Mouse (Mus musculus) embryonic stem cell, embryonic (primary cell): Measurements from ENCODE around the gene Rpl29.

ENCODE experiments used
- CTCF ChIA-PET, 4 experiments: fragments of 300-600 bp in 2 of 4; fragments of 350-600 bp in 2 of 4; sonication (Branson Sonifier 250); formaldehyde crosslinking; loops; one replicate each; lab custom pipeline; 2022; ENCODE audit warnings: inconsistent platforms in 2 of 4; lab: Charles Lee
- POLR2A ChIA-PET, 4 experiments: fragments of 300-600 bp in 2 of 4; fragments of 350-600 bp in 2 of 4; sonication (Branson Sonifier 250); formaldehyde crosslinking; loops; one replicate each; lab custom pipeline; 2022; ENCODE audit warnings: antibody characterized with exemption in 4 of 4, inconsistent platforms in 1 of 4; lab: Charles Lee

The Rpl29 gene

DNA sequence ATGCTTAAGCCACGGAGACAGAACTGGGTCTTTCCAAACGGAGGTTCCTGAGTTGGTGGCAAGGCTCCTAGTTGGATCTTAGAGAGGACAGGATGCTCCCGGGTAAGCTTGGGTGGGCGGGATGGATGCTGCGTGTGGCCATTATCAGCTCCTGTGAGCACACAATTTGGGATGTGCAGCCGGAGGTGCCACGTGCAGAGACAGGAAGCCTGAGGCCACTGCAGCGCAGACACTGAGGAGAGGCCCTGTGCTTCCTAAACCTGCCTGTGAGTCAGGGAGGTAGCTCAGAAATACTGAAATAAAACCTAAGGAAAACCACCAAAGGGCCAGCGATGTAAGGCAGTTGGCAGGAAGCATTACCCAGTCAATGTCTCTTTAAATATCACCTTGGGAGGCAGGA, 40.5 kb downstream of the Rpl29 start:
- POLR2A ChIA-PET = interaction anchor here in 3 of 4 experiments (0.7 to 9.4 kb wide), 11 partner anchors 10 to 181 kb away, joined by 3 to 173 read pairs (median 4); partner anchors contain the start of genes Pcbp4 (in 2 of the 3) and Rpl29 (in 2 of the 3)
- CTCF ChIA-PET = interaction anchor here in 1 of 4 experiments (0.7 to 1.4 kb wide), 2 partner anchors 22 to 362 kb away, joined by 3 read pairs; partner anchors contain the start of genes Abhd14a and Abhd14b

DNA sequence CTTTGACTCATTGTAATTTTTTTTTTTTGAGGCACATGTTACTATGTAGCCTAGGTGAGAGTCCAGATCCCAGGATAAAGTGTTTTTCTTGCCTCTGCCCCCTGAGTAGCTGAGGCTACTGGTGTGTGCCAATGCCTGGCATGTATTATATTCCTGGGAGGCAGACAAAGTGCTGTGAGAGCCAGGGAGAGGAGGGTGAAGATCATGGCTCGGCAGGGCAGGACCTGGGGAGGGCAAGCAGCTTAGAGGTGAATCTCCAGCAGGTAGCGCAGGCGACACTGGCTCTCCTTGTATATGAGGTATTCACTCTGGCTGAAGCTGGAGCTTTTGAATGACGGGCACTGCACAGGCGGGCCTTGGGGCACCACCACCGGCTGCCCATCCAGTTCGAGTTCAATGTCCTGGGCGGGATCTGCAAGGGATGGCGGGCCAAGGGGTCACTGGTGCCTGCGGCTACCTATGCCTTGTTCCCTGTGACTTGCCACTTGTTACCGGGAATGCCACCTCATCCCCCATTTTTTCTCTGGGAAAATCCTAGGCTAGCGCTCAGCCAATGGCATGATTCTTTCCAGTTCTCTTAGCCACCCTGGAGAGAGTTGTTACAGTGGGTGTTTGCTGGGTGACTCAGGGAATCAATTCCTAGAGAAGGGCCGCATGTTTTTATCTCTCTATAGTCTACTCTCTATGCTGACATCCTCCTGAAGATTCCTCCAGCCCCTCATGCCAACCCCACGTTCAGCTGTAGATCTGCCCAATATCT, 41.9 kb downstream of the Rpl29 start:
- ChIA-PET CTCF (interaction anchor here in 3 of 4 experiments (0.7 to 2.1 kb wide), 7 partner anchors 21 to 260 kb away, joined by 3 to 10 read pairs (median 7); partner anchors contain the start of genes Abhd14a (in 1 of the 3) and Abhd14b (in 1 of the 3)), POLR2A (interaction anchor here (0.6 to 9.4 kb wide), 28 partner anchors 9 to 347 kb away, joined by 3 to 173 read pairs (median 4); partner anchors contain the start of genes Rpl29 (in 3 of the 4), Acy1 (in 2 of the 4), Pcbp4 (in 2 of the 4) and Abhd14a (in 1 of the 4))

DNA sequence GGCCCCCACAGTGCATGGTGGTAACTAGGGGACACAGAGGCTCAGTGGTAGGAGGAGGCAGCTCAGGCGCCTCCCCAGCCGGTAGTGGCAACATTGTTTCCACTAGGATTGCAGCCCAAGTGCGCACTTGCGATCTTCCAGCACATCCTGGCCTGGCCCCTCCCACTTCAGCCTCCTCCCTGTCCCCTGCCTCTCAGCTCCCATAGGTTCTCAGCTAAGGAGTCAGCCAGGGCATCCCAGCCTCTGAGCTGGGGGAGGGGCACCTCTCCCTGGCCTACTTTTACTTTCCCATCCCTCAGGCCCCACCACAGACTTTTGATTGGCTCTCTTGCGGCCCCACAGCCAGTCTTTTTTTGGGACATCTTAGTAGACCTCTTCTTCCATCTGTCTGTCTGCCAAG, 42.6 kb downstream of the Rpl29 start:
- CTCF ChIA-PET = interaction anchor here in 3 of 4 experiments (0.7 to 2.1 kb wide), 8 partner anchors 22 to 269 kb away, joined by 3 to 10 read pairs (median 6); partner anchors contain the start of genes Abhd14a (in 1 of the 3), Abhd14b (in 1 of the 3) and Twf2 (in 1 of the 3)

DNA sequence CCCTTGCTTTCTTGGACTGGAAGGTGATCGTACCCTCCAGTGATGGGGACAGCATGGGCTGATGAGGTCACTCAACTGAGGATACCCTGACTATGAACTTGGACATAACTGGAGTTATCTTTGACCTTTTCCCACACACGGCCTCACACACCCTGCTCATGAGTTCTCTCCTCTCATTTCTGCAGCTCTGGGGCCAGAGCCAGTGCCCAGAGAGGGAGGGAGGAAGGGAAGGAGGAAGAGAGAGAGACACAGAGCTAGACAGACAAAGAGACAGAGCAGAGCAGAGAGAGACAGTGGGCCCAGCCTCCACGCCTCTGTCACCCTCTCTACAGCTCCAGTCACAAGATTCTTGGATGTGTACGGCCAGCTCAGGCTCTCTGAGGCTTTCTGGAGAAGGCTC, 43.1 kb downstream of the Rpl29 start:
- ChIA-PET POLR2A (interaction anchor here (0.6 to 9.4 kb wide), 26 partner anchors 8 to 346 kb away, joined by 3 to 173 read pairs (median 5); partner anchors contain the start of genes Acy1 (in 3 of the 4), Rpl29 (in 3 of the 4), Abhd14a (in 1 of the 4) and Abhd14b (in 1 of the 4)), CTCF (interaction anchor here in 3 of 4 experiments (0.7 to 2.1 kb wide), 9 partner anchors 22 to 270 kb away, joined by 3 to 10 read pairs (median 7); partner anchors contain the start of genes Abhd14a (in 1 of the 3), Abhd14b (in 1 of the 3) and Twf2 (in 1 of the 3))

More for the DNA sequence above, 42.6 kb downstream of the Rpl29 start:
- POLR2A ChIA-PET = interaction anchor here (0.6 to 9.4 kb wide), 29 partner anchors 9 to 346 kb away, joined by 3 to 173 read pairs (median 5); partner anchors contain the start of genes Acy1 (in 3 of the 4), Rpl29 (in 3 of the 4), Pcbp4 (in 2 of the 4) and Abhd14a (in 1 of the 4)

DNA sequence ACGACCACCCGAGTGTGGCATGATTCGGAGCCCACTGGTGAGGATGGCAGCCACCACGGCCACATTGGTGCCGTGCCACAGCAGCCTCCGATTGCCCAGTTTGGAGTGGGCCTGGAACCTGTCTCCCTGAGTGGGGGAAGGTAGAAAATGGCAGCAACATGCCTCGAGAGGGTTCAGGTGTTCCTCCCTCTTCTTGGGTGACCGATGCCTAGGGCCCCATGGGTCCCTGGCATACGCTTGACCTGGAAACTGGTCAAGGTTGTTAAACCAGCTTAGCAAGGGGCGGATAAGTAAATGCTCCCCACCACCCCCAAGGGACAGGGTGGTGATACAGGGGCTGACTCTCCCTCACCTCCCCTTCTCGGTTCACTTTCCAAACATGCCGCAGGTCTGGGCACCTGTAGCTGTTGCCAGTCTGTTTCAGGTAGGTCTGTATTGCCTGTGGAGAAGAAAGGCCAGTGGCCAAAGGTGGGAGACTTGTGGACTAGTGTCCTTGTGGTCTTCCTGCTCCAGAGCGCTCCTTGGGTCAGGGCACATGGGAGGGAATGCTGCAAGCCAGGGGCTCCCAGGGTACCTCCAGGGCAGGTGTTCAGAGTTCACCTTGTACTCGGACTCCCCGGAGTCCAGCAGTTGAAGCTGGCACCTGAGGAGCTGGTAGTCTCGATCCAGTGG, 44.0 kb downstream of the Rpl29 start:
- POLR2A ChIA-PET = interaction anchor here (0.6 to 9.4 kb wide), 17 partner anchors 10 to 106 kb away, joined by 3 to 173 read pairs (median 6); partner anchors contain the start of genes Rpl29 (in 3 of the 4), Acy1 (in 2 of the 4) and Pcbp4 (in 1 of the 4)
- CTCF ChIA-PET = interaction anchor here (0.6 to 2.1 kb wide), 12 partner anchors 13 to 170 kb away, joined by 3 to 10 read pairs (median 6); partner anchors contain the start of genes Abhd14a (in 2 of the 4), Abhd14b (in 2 of the 4), Acy1 (in 1 of the 4) and Pcbp4 (in 1 of the 4)

DNA sequence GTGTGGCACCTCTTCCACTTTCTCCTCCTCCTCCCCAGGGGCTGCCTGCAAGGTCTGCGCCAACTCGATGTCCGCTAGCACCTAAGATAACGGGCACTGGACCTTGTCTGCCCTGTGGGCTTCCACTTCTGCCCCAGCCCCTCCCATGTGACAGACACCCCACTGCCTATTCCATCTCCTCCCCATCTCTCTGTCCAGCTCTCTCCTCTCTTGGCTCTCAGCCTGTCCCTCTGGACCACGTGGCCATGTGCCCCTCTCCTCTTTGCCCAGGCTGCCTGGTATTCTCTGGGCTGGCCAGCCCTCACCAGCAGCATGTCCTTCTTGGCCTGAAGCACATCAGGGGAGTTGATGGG, 44.5 kb downstream of the Rpl29 start:
- ChIA-PET POLR2A (interaction anchor here in 3 of 4 experiments (0.6 to 9.4 kb wide), 12 partner anchors 10 to 176 kb away, joined by 3 to 173 read pairs (median 5); partner anchors contain the start of genes Acy1 (in 2 of the 3), Rpl29 (in 2 of the 3) and Pcbp4 (in 1 of the 3)), CTCF (interaction anchor here in 3 of 4 experiments (0.6 to 2.1 kb wide), 8 partner anchors 13 to 169 kb away, joined by 3 to 10 read pairs (median 4); partner anchors contain the start of genes Abhd14a (in 1 of the 3), Abhd14b (in 1 of the 3), Acy1 (in 1 of the 3) and Pcbp4 (in 1 of the 3))

DNA sequence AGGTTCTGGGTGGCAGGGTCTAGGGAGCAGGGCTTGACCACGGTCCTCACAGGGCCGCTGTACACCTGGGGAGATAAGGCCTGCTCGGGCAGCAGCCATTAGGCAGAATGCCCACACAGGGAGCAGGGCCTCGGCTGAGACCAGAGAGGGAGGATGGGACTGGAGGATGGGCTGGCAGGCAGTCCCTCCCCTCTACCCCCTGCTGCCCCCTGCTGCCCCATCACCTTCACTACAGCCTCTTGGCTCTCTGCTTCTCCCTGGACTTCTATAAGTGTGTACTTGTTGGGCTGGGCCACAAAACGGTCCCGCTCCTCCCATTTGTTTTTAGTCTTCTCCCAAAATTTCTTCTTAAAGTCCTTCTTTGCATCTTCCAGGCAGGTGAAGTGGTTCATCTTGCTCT, 45.2 kb downstream of the Rpl29 start:
- ChIA-PET CTCF (interaction anchor here (0.6 to 2.1 kb wide), 12 partner anchors 12 to 57 kb away, joined by 3 to 10 read pairs (median 4); partner anchors contain the start of genes Abhd14a (in 1 of the 4), Abhd14b (in 1 of the 4), Acy1 (in 1 of the 4) and Pcbp4 (in 1 of the 4)), POLR2A (interaction anchor here (0.6 to 9.4 kb wide), 16 partner anchors 8 to 304 kb away, joined by 3 to 173 read pairs (median 6); partner anchors contain the start of genes Acy1 (in 2 of the 4), Pcbp4 (in 2 of the 4), Rpl29 (in 2 of the 4) and Abhd14a (in 1 of the 4))

DNA sequence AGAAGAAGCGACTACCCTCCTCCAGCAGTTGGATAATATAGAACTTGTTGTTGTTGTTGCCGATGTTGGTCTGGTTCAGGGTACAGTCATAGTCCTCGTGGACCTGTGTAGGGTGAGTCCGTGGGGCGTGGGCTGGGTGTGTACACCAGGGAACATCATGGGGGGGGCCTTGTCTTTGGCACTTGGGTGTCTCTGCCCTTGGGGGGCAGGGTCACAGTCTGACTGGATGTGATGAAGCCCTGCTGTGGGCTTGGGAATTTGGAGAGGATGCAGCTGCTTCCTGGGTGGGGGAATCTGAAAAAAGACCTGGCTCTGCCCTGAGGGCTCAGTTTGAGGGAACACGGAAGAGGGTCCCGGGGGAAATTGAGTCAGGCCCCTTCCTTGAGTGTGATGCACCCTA, 45.8 kb downstream of the Rpl29 start:
- CTCF ChIA-PET = interaction anchor here (0.6 to 3.0 kb wide), 15 partner anchors 8 to 168 kb away, joined by 3 to 86 read pairs (median 7); partner anchors contain the start of genes Abhd14a (in 1 of the 4), Abhd14b (in 1 of the 4), Acy1 (in 1 of the 4) and Gpr62 (in 1 of the 4)
- POLR2A ChIA-PET = interaction anchor here (0.6 to 9.4 kb wide), 17 partner anchors 9 to 829 kb away, joined by 3 to 173 read pairs (median 13); partner anchors contain the start of genes Rpl29 (in 3 of the 4), Abhd14a (in 2 of the 4), Acy1 (in 2 of the 4) and Pcbp4 (in 2 of the 4)

DNA sequence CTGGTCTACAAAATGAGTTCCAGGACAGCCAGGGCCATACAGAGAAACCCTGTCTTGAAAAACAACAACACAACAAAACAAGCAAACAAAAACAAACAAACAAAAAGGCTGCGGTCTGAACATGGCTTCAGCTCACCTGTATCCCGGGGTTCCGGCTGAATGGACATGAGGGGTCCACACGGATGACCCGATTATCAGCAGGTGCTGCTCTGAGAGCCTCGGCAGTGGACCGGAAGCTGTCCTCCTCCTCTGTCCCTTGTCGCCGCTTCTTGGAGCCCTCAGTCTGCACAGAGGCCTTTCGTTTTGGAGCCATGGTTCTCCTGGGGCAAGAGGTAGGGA, 46.4 kb downstream of the Rpl29 start, which contains the start of gene Rrp9:
TSS of gene Rrp9 (plus strand) at position 301 of the 339 bp plus-strand sequence.
- ChIA-PET CTCF (interaction anchor here (0.6 to 3.0 kb wide), 23 partner anchors 9 to 249 kb away, joined by 3 to 86 read pairs (median 12); partner anchors contain the start of genes Abhd14a (in 2 of the 4), Abhd14b (in 2 of the 4), Rpl29 (in 2 of the 4) and Gpr62 (in 1 of the 4)), POLR2A (interaction anchor here (0.6 to 9.4 kb wide), 28 partner anchors 9 to 1087 kb away, joined by 3 to 173 read pairs (median 8); partner anchors contain the start of genes Abhd14a (in 3 of the 4), Acy1 (in 3 of the 4), Rpl29 (in 3 of the 4) and Abhd14b (in 2 of the 4))

DNA sequence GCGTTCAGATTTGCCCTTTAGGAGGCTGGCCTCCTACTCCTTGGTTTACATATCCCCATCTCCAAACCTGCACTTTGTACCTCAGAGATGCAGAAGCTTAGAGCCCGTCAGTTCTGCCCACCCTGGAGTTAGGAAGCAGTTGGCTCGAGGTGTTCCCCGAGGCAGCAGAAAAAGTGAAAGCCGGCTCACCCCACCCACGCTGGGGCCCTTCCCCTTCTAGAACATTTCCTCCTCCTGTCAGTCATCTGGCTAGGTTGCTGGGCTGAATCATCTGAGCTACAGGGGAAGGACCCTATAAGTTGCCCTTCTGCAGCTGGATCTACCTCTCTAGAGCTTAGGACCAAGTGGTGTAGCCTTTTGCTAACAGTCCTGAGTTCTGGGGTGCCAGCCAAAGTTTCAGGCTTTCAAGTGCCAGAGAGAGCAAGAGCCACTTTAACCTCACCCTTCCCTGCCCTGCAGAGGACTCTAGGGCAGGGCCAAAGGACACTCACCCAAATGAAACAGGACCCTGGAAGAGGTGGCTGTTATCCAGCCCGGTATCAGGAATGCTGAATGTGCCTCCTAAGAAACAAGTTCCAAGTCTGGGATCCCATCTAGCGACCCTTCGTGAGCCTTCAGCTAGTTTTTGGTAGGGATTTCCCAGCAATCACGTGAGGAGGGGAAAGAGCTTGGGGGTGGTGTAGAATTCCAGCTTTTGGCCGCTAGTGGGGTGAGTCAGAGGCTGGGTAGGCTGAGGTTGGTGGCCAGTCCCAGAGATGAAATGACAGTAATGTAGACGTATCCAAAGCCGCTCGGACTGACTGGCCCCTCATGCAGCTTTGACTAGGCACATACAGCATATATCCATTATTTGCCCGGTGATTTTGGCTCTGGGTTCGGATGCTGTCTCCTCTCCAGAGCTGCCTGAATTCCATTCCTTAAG, 47.0 kb downstream of the Rpl29 start:
- ChIA-PET POLR2A (interaction anchor here (0.6 to 9.4 kb wide), 82 partner anchors 9 to 1087 kb away, joined by 3 to 173 read pairs (median 5); partner anchors contain the start of genes Acy1 (in 4 of the 4), Abhd14a (in 3 of the 4), Abhd14b (in 3 of the 4) and Manf (in 3 of the 4)), CTCF (interaction anchor here (0.6 to 3.0 kb wide), 104 partner anchors 9 to 820 kb away, joined by 3 to 86 read pairs (median 5); partner anchors contain the start of genes Rpl29 (in 4 of the 4), Abhd14a (in 3 of the 4), Abhd14b (in 3 of the 4) and Acy1 (in 3 of the 4))

DNA sequence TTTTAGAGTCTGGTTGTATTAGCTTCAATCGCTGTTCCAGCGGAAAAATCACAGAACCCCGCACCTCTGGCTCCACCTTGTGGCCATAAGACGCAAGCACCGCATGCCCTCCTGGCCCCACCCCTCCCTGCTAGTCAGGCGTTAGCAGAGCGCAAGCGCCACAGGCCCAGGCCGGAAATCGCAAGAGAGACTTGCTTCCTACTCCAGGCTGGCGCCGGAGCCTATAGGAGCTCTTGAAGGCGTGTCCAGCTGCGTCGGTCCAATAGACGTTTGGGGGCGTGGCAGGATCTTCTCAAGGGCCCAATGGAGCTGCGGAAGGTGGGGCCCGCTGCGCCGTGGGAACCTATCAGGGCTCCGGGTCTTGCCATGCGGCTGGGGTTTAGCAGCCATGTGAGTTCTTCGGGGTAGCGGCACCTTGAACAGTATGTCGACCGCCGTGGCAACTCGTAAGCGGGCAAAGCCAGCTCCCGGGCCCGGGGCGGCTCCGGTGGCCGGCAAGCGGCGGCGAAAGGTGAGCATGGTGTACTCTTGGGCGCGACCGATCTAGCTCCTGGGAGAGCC, 47.8 kb downstream of the Rpl29 start, which contains the start of gene Parp3:
TSS of gene Parp3 (minus strand) at position 26 of the 561 bp plus-strand sequence.
- CTCF ChIA-PET = interaction anchor here (0.6 to 3.0 kb wide), 115 partner anchors 9 to 819 kb away, joined by 3 to 86 read pairs (median 5); partner anchors contain the start of genes Rpl29 (in 4 of the 4), Abhd14a (in 3 of the 4), Abhd14b (in 3 of the 4) and Acy1 (in 3 of the 4)
- POLR2A ChIA-PET = interaction anchor here (0.5 to 9.4 kb wide), 86 partner anchors 9 to 1086 kb away, joined by 3 to 173 read pairs (median 5); partner anchors contain the start of genes Abhd14a (in 4 of the 4), Acy1 (in 4 of the 4), Abhd14b (in 3 of the 4) and Manf (in 3 of the 4)

DNA sequence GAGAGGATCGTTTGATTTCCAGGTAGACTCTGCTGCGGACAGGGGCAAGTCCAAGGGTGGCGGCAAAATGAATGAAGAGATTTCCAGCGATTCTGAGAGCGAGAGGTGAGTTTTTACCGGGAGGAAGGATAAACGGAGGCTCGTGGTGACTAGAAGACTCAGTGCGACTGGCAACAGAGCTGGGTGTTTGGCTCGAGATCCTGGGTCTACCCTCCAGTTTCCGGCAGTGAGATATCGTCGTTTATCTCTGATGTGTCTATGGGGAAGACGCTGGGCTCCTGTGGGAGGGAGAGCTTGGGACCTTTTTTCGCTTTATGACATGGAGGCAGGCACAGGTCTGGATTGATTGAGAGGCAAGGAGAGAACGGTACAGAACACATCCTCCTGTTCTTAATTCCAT, 48.4 kb downstream of the Rpl29 start:
- ChIA-PET CTCF (interaction anchor here (0.6 to 3.0 kb wide), 86 partner anchors 8 to 414 kb away, joined by 3 to 86 read pairs (median 6); partner anchors contain the start of genes Abhd14a (in 3 of the 4), Abhd14b (in 3 of the 4), Rpl29 (in 3 of the 4) and Acy1 (in 2 of the 4)), POLR2A (interaction anchor here (0.5 to 9.4 kb wide), 68 partner anchors 8 to 414 kb away, joined by 3 to 173 read pairs (median 7); partner anchors contain the start of genes Abhd14a (in 4 of the 4), Acy1 (in 4 of the 4), Abhd14b (in 3 of the 4) and Rpl29 (in 3 of the 4))

DNA sequence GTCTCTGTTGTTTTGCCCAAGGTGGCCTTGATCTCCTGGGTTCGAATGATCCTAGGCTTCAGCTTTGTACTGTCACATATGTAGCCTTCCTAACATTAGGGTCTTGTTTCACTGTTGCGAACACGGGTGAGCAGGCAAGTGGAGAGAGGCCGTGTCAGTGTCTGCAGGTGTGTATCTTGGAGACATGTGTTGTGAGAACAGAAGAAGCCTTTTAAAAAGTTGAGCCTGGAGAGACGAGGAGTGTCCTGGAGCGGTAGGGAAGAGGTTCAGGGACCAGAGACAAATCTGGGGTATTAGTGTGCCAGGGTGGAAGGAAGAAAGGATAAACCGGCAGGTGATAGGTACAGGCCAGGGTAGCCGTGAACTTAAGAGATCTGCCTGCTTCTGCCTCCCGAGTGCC, 48.8 kb downstream of the Rpl29 start:
- POLR2A ChIA-PET = interaction anchor here in 3 of 4 experiments (0.6 to 9.4 kb wide), 14 partner anchors 8 to 310 kb away, joined by 3 to 173 read pairs (median 12); partner anchors contain the start of genes Rpl29 (in 3 of the 3), Abhd14a (in 2 of the 3), Abhd14b (in 2 of the 3) and Gpr62 (in 1 of the 3)

More for the DNA sequence above, 48.8 kb downstream of the Rpl29 start:
- CTCF ChIA-PET = interaction anchor here in 3 of 4 experiments (0.6 to 2.5 kb wide), 3 partner anchors 50 to 120 kb away, joined by 3 to 35 read pairs (median 3); partner anchors contain the start of gene Rpl29 (in 1 of the 3)
